Mouse (Mus musculus) brain, embryonic 14.5 days (tissue): ENCODE results near the gene Lce6a.

Source experiments
- CTCF ChIP-seq: fragments of 200-500 bp; IDR thresholded peaks from 2 replicates; pipeline ENCODE4 v1.5.1; 2012; ENCODE audit warnings: inconsistent platforms, mild to moderate bottlenecking, moderate library complexity, borderline replicate concordance; ENCODE audit not compliant: insufficient read depth, insufficient read length; ENCODE audit errors: extremely low read depth
- POLR2A ChIP-seq: fragments of 200-500 bp; IDR thresholded peaks from 2 replicates; pipeline ENCODE4 v1.6.1; 2012; ENCODE audit warnings: mild to moderate bottlenecking, inconsistent platforms, borderline replicate concordance; ENCODE audit not compliant: poor library complexity, insufficient read depth, insufficient read length, severe bottlenecking; ENCODE audit errors: extremely low read depth

DNA sequence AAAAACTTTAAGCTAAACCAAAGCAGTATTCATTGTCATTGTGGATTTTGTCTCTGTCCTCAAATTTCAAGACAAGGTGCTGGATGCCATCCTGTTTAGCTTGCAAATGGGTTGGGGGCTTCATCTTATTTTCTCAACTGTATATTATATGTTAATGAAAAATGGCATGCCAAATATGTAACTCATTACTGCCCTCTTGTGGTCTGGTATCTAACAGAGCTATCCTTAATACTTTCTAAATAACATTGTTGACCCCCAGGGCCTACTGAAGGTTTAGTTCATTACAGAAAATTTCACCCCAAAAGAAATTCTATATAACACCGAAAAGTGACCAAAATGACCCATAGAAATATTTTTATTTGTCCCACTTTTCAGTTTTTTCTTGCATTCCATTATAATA is 19.3 kb downstream of the Lce6a start:
- TF ChIP-seq POLR2A = no peak
- no peak for TF ChIP-seq CTCF
